Mouse (Mus musculus) small intestine, adult 2 months (tissue): ENCODE data around the gene Cacna2d1. TPM values are rescaled to one million over a fixed set of nuclear protein-coding genes. Genes with fewer than 3 reads are reported as not detected.

Experiments used
- H3K27ac ChIP-seq: fragments of 200-500 bp; 2 replicates; pipeline ENCODE4 v1.5.1; 2012; ENCODE audit warnings: low read depth, low read length, control low read depth, inconsistent platforms; ENCODE audit not compliant: insufficient read depth
- H3K27me3 ChIP-seq: fragments of 200-500 bp; 2 replicates; pipeline ENCODE4 v1.6.1; 2012; ENCODE audit warnings: mild to moderate bottlenecking, moderate library complexity, low read length, inconsistent platforms; ENCODE audit not compliant: control insufficient read depth, insufficient read depth
- H3K36me3 ChIP-seq: fragments of 200-500 bp; 2 replicates; pipeline ENCODE4 v1.6.1; 2012; ENCODE audit warnings: mild to moderate bottlenecking, low read length, control low read depth, inconsistent platforms; ENCODE audit not compliant: control insufficient read depth, insufficient read depth
- H3K4me1 ChIP-seq: fragments of 200-500 bp; 2 replicates; pipeline ENCODE4 v1.6.1; 2012; ENCODE audit warnings: low read length, inconsistent platforms, mixed read lengths; ENCODE audit not compliant: control insufficient read depth, insufficient read depth, insufficient read length
- H3K4me3 ChIP-seq: fragments of 200-500 bp; 2 replicates; pipeline ENCODE4 v1.5.1; 2012; ENCODE audit warnings: low read depth, mild to moderate bottlenecking, control low read depth, inconsistent platforms, low read length, moderate library complexity
- CTCF ChIP-seq: fragments of 200-500 bp; IDR thresholded peaks from 2 replicates; pipeline ENCODE4 v1.5.1; 2012; ENCODE audit warnings: low read depth, mild to moderate bottlenecking, control low read depth, inconsistent platforms, low read length, moderate library complexity, mixed read lengths; ENCODE audit not compliant: insufficient replicate concordance, insufficient read length; ENCODE audit errors: extremely low read depth
- POLR2A ChIP-seq: fragments of 200-500 bp; IDR thresholded peaks from 2 replicates; pipeline ENCODE4 v1.6.1; 2012; ENCODE audit warnings: low read depth, mild to moderate bottlenecking, control low read depth, inconsistent platforms, low read length, moderate library complexity
- WGBS: fragments of 180-500 bp; shearing (Covaris S2); methylation state at CpG from one replicate; pipeline ENCODE4 v1.1.7; 2018; 5-methylcytosine and 5-hydroxymethylcytosine counted together
- polyA plus RNA-seq: library from polyadenylated mRNA; depleted of rRNA; stranded (reverse); fragments of >200 nt; gene quantifications from 2 replicates; pipeline ENCODE4 v1.2.3, GENCODE M21; 2012

Gene Cacna2d1
- polyA plus RNA-seq, 1 experiment = 0.65 TPM

DNA sequence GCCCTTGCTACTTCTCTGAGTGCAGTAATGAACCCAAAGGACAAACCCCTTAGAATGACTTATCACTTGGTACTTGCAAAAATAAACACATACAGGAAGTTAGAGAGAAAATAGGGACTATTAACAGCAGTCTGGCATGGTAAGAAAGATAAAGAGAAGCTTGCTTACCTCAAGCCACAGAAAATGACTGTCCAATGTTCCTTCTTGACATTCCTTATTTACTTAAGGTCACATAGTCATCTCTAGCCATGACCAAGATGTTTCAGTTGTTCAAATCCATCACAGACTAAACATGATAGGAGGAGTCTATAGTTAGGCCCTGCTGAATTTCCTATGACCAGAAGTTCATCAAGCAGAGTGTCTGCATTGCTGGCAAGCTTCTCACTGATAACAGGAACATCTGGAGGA lies 381.5 kb downstream of the Cacna2d1 start:
- TF ChIP-seq POLR2A = no peak
- no peak for TF ChIP-seq CTCF
- H3K4me1 ChIP-seq = no peaks in the 10 kb centered on the region
- no peak overlapping the region for H3K27ac ChIP-seq
- H3K27me3 ChIP-seq = no peaks in the 10 kb centered on the region
- H3K4me3 ChIP-seq = no peak overlapping the region
- H3K36me3 ChIP-seq = no peaks in the 10 kb centered on the region

DNA sequence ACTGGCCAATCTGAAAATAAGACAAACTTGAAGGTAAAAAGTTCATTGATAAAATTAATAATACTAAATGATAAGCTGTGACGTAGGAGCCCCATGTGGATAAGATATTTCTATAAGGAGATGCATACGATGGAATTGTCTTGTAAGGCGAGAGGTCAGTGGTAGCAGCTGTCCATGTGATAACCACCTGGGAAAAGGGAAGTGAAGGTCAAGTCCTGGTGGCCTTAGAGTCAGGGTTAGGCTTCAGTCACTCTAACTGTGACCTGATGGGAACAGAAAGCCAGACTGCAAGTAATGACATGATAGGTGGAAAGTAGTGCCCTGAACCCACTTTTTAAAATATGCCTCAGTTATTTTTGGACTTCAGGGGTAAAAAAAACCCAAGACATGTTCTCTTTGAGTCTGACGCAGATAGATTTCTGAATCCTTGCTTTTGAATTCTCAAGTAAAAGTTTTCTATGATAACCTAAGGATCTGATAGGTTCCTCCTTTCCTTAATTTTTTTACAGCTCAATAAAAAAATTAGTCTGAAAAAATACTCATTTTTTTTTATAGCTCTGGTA lies 383.3 kb downstream of the Cacna2d1 start:
- 63% methylated on average over 4 of the region's 4 CpGs for WGBS
- TF ChIP-seq POLR2A (no peak), CTCF (no peak)
- Histone ChIP-seq H3K4me1 (no peaks in the 10 kb centered on the region), H3K4me3 (no peak overlapping the region), H3K36me3 (no peaks in the 10 kb centered on the region), H3K27me3 (no peaks in the 10 kb centered on the region), H3K27ac (no peak overlapping the region)

DNA sequence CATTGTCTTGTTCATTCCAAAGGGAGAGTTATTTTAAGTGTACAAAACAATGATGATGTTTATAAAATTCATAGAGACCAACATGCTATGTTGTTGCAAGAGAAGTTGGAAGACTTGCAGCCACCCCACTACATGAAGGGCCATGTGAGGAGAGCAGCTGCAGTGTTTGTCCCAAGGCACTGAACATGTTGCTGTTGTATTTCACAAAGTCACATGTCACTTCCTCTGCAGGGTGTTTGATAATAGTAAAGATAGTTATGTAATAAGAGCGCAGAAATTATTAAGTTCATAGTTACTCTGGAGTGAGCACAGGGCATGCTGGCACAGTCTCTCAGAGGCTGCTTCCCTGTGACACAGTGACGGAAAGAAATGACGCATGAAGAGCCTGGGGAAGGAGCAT lies 392.1 kb downstream of the Cacna2d1 start:
- Histone ChIP-seq H3K36me3 (no peaks in the 10 kb centered on the region), H3K4me3 (no peak overlapping the region), H3K27ac (no peak overlapping the region), H3K27me3 (no peaks in the 10 kb centered on the region), H3K4me1 (no peaks in the 10 kb centered on the region)
- TF ChIP-seq POLR2A (no peak), CTCF (no peak)
- WGBS = 90% methylated on average over 3 of the region's 3 CpGs

DNA sequence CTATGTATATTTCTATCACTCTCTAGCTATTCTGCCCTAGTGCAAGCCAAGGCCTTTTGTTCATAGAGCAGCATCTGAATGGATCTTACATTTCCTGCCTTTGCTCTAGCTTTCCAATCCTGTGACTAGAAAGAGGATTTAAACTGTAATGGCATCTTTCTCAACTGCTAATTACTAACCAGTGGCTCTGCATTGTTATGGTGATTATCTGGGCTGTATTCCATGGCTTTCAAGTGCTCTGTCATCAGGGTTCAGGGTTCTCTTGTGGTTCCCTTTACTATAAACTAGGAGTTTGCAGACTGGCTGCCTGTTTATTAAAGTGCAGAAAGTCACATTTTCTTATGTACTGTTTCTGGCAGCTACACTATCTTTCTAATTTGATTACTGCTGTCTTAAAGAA lies 410.9 kb downstream of the Cacna2d1 start:
- H3K4me3 ChIP-seq = no peak overlapping the region
- no peak overlapping the region for H3K27ac ChIP-seq
- H3K4me1 ChIP-seq = no peaks in the 10 kb centered on the region
- no peak for TF ChIP-seq POLR2A
- no peak for TF ChIP-seq CTCF
- no peaks in the 10 kb centered on the region for H3K27me3 ChIP-seq
- no peaks in the 10 kb centered on the region for H3K36me3 ChIP-seq

DNA sequence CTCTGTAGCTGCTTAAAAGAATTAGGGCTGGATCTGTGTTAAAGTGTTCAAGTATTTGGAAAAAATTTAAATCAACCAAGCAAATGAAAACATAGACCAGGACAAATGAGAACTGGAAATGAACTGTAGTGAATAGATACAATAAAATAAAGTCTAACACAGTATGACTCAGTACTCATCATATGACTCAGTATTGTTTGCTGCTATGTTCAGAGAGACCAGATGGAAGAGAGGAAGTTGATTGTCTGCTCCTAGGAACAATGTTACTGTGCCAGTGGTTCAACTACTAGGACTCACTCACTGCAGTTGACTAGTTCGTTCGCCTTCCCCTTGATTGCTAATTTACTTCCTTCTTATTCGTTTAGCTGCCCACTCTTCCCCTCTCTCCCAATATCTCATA lies 421.3 kb downstream of the Cacna2d1 start:
- Histone ChIP-seq H3K4me3 (no peak overlapping the region), H3K27me3 (no peaks in the 10 kb centered on the region), H3K27ac (no peak overlapping the region), H3K36me3 (no peaks in the 10 kb centered on the region), H3K4me1 (no peaks in the 10 kb centered on the region)
- WGBS = 69% methylated on average over 3 of the region's 3 CpGs
- no peak for TF ChIP-seq POLR2A
- TF ChIP-seq CTCF = no peak

DNA sequence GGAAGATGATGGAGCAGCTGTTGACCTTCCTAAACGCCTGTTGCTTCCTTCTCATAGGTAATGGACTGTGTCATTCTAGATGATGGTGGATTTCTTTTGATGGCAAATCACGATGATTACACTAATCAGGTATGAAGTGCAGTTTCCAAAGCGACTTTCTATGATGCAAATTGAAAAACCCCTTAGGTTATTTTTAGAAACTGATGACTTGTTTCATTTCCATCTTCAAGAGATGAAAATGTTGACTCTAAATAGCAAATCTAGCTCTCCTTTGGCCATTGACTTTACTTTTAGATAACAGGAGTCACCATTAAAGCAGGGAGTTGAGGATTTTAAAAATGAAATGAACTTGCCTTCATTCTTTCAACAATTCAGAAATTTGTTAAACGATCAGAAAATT lies 423.2 kb downstream of the Cacna2d1 start:
- 80% methylated on average over 4 of the region's 4 CpGs for WGBS
- Histone ChIP-seq H3K4me1 (no peaks in the 10 kb centered on the region), H3K27me3 (no peaks in the 10 kb centered on the region), H3K4me3 (no peak overlapping the region), H3K36me3 (no peaks in the 10 kb centered on the region), H3K27ac (no peak overlapping the region)
- TF ChIP-seq CTCF = no peak
- no peak for TF ChIP-seq POLR2A

DNA sequence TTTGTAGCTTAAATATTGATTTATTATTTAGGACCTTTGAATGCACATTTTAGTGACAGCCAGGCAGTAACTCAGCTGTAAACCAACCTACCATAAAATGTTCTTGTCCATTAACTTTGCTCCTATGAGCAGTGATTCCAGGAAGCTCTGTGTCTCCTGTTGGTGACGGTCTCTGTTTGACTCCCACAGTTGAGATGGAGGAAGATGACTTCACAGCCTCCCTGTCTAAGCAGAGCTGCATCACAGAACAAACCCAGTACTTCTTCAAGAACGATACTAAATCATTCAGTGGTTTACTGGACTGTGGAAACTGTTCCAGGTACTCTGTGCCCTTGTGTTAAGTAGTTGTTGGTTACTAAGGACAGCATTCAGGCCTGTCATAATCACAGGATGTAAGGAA lies 427.6 kb downstream of the Cacna2d1 start:
- 67% methylated on average over 2 of the region's 2 CpGs for WGBS
- Histone ChIP-seq H3K27me3 (no peaks in the 10 kb centered on the region), H3K4me3 (no peak overlapping the region)

More for the DNA sequence above, 427.6 kb downstream of the Cacna2d1 start:
- H3K36me3 ChIP-seq = no peaks in the 10 kb centered on the region
- H3K27ac ChIP-seq = no peak overlapping the region
- no peak for TF ChIP-seq POLR2A
- TF ChIP-seq CTCF = no peak
- no peaks in the 10 kb centered on the region for H3K4me1 ChIP-seq
